In genomic region chr5:143053132-143053972, GRCm38 (mm10) we compare ENCODE assay signal across 8 mouse cellular contexts. TPM values are rescaled to one million over a fixed set of nuclear protein-coding genes. Genes with fewer than 3 reads are reported as not detected.
A peak's percentile ranks its signal among the peaks of the same experiment; 100 is the strongest.
DNase-seq lines count a peak whose midpoint lies in the region; ATAC-seq and TF ChIP-seq lines count a peak whose summit lies in the region.

No protein-coding gene starts in this region.

- H3K4me1 ChIP-seq in heart, embryonic 10.5 days, result peaks cover 85% of the 10 kb centered on the region
- H3K4me1 ChIP-seq in bone marrow macrophage, adult 2 months (ENCODE audit: control insufficient read depth, insufficient read depth, low read length), result peaks cover 87% of the 10 kb centered on the region
- peaks cover 36% of the 10 kb centered on the region for H3K4me1 ChIP-seq in intestine, embryonic 15.5 days (replicated peaks)
- H3K4me1 ChIP-seq in midbrain, embryonic 10.5 days, result peaks cover 68% of the 10 kb centered on the region

- no peak overlapping the region for H3K4me3 ChIP-seq in heart, embryonic 10.5 days
- no peak overlapping the region for H3K4me3 ChIP-seq in bone marrow macrophage, adult 2 months (ENCODE audit: insufficient read depth, low read length)
- H3K4me3 ChIP-seq in intestine, embryonic 15.5 days (replicated peaks), result no peak overlapping the region
- H3K4me3 ChIP-seq in midbrain, embryonic 10.5 days, result no peak overlapping the region

- intact Hi-C loops in heart, postnatal 14 days (cut with DNase I), result no loop called here
- intact Hi-C loops in gastrocnemius, postnatal 14 days (cut with DNase I; ENCODE audit: low total_unique reads), result no loop called here

- H3K9me3 ChIP-seq in heart, embryonic 10.5 days, result no peaks in the 10 kb centered on the region
- H3K9me3 ChIP-seq in intestine, embryonic 15.5 days, result no peaks in the 10 kb centered on the region
- H3K9me3 ChIP-seq in midbrain, embryonic 10.5 days (replicated peaks), result no peaks in the 10 kb centered on the region

- TF ChIP-seq CTCF in bone marrow macrophage, adult 2 months (IDR thresholded peaks at IDR 0.05; ENCODE audit: low read depth, low read length), result no peak

- H3K27ac ChIP-seq in heart, embryonic 10.5 days, result peak overlapping the region; percentile 82
- H3K27ac ChIP-seq in bone marrow macrophage, adult 2 months (ENCODE audit: insufficient read depth, low read depth, low read length), result peak overlapping the region; percentile 49
- H3K27ac ChIP-seq in intestine, embryonic 15.5 days, result peak overlapping the region; percentile 42
- peak overlapping the region; percentile 63 for H3K27ac ChIP-seq in midbrain, embryonic 10.5 days (replicated peaks)

- H3K36me3 ChIP-seq in heart, embryonic 10.5 days, result peaks cover 7% of the 10 kb centered on the region
- H3K36me3 ChIP-seq in intestine, embryonic 15.5 days, result no peaks in the 10 kb centered on the region
- H3K36me3 ChIP-seq in midbrain, embryonic 10.5 days, result peaks cover 47% of the 10 kb centered on the region

- no peak overlapping the region for H3K4me2 ChIP-seq in intestine, embryonic 15.5 days (replicated peaks)

- no peak for DNase-seq in heart, embryonic 10.5 days (ENCODE audit: low spot score)
- DNase-seq in heart, postnatal 14 days, result no peak
- DNase-seq in midbrain, embryonic 10.5 days (ENCODE audit: low spot score), result peak; percentile 28
- no peak for DNase-seq in gastrocnemius, postnatal 14 days
- DNase-seq in urinary bladder, adult 2 months (ENCODE audit: low spot score), result no peak

- no peaks in the 10 kb centered on the region for H3K27me3 ChIP-seq in heart, embryonic 10.5 days (ENCODE audit: insufficient read depth, poor library complexity, severe bottlenecking)
- no peaks in the 10 kb centered on the region for H3K27me3 ChIP-seq in intestine, embryonic 15.5 days (replicated peaks)
- peaks cover 13% of the 10 kb centered on the region for H3K27me3 ChIP-seq in midbrain, embryonic 10.5 days (ENCODE audit: low read depth, poor library complexity, severe bottlenecking)

- H3K9ac ChIP-seq in intestine, embryonic 15.5 days, result no peak overlapping the region

- ATAC-seq in intestine, embryonic 15.5 days, result no peak
- ATAC-seq in cerebellum, adult (ENCODE audit: insufficient number of reproducible peaks, low FRiP score, low TSS enrichment), result no peak

- WGBS in heart, embryonic 10.5 days, result 45% methylated on average over 5 of the region's 5 CpGs
- 56% methylated on average over 5 of the region's 5 CpGs for WGBS in intestine, embryonic 15.5 days
- 49% methylated on average over 5 of the region's 5 CpGs for WGBS in midbrain, embryonic 10.5 days

- no peak for TF ChIP-seq POLR2A in bone marrow macrophage, adult 2 months (IDR thresholded peaks at IDR 0.05; ENCODE audit: borderline replicate concordance, low read depth, low read length)

RNA-seq across cellular contexts. Expression of gene Rnf216, which starts 59.4 kb away (rescaled TPM):
- 37.9 and 40.6 TPM in 2 replicates for polyA plus RNA-seq in heart, embryonic 10.5 days (2016; fragmentation: Nextera tagmentation; extraction: Ambion mirVana)
- 10 to 100 TPM; 25.7 to 29.4 TPM for total RNA-seq in heart, postnatal 14 days (2021)
- 33.7 and 38.8 TPM in 2 replicates for polyA plus RNA-seq in bone marrow macrophage, adult 2 months (2012; ENCODE audit: insufficient read depth, insufficient read length, missing spikeins)
- polyA plus RNA-seq in intestine, embryonic 15.5 days (2015; fragmentation: Nextera tagmentation; extraction: Ambion mirVana), result 30.6 and 34.9 TPM in 2 replicates
- 39.8 and 46.5 TPM in 2 replicates for polyA plus RNA-seq in midbrain, embryonic 10.5 days (2016; fragmentation: Nextera tagmentation; extraction: Ambion mirVana)
- 10 to 100 TPM; 16.6 to 19.0 TPM for total RNA-seq in gastrocnemius, postnatal 14 days (2021)
- polyA plus RNA-seq in urinary bladder, adult 2 months (2012; rRNA removed), result 25.0 and 26.2 TPM in 2 replicates
